Mouse (Mus musculus) hindbrain, postnatal 0 days (tissue): Measurements from ENCODE around the gene Kat7. TPM values are rescaled to one million over a fixed set of nuclear protein-coding genes. Genes with fewer than 3 reads are reported as not detected.

Experiments used
- ATAC-seq: fragments of 200-750 bp; cut with Nextera tagmentation; 2 replicates; pipeline ENCODE4 v1.8.0; 2017; ENCODE audit warnings: mild to moderate bottlenecking, moderate TSS enrichment, moderate library complexity
- DNase-seq: peaks from one replicate; pipeline ENCODE4 v3.0.0-alpha.2; 2015; ENCODE audit warnings: low spot score
- H3K27ac ChIP-seq: fragments of 300-500 bp; sonication (generic); 2 replicates; pipeline ENCODE4 v1.5.1; 2014; ENCODE audit warnings: mild to moderate bottlenecking
- H3K27me3 ChIP-seq: fragments of 300-500 bp; sonication (generic); 2 replicates; pipeline ENCODE4 v1.6.1; 2014; ENCODE audit warnings: low read length, mixed read lengths; ENCODE audit not compliant: insufficient read depth
- H3K36me3 ChIP-seq: fragments of 300-500 bp; sonication (generic); 2 replicates; pipeline ENCODE4 v1.6.1; 2014; ENCODE audit warnings: low read length, mixed read lengths; ENCODE audit not compliant: insufficient read depth
- H3K4me1 ChIP-seq: fragments of 300-500 bp; sonication (generic); 2 replicates; pipeline ENCODE4 v1.6.1; 2014; ENCODE audit warnings: antibody characterized with exemption, low read length, mixed read lengths; ENCODE audit not compliant: insufficient read depth
- H3K4me2 ChIP-seq: fragments of 300-500 bp; sonication (generic); 2 replicates; pipeline ENCODE4 v1.6.1; 2014; ENCODE audit warnings: low read depth, mild to moderate bottlenecking, low read length, moderate library complexity, mixed read lengths
- H3K4me3 ChIP-seq: fragments of 300-500 bp; sonication (generic); 2 replicates; pipeline ENCODE4 v1.5.1; 2014; ENCODE audit warnings: low read length
- H3K9ac ChIP-seq: fragments of 300-500 bp; sonication (generic); replicated peaks from 2 replicates; pipeline ENCODE4 v1.6.1; 2014; ENCODE audit warnings: mild to moderate bottlenecking, low read length, moderate library complexity, mixed read lengths
- H3K9me3 ChIP-seq: fragments of 300-500 bp; sonication (generic); 2 replicates; pipeline ENCODE4 v1.6.1; 2016; ENCODE audit warnings: low read length, mixed read lengths
- CTCF ChIP-seq: IDR thresholded peaks from 2 replicates; pipeline ENCODE4 v1.5.1; 2016; ENCODE audit warnings: antibody characterized with exemption, control low read depth, low read depth
- WGBS: fragments of 180-500 bp; shearing (Covaris S2); extraction: QIAGEN DNeasy Blood & Tissue Kit; methylation state at CpG from one replicate; pipeline ENCODE4 v1.1.7; 2014; 5-methylcytosine and 5-hydroxymethylcytosine counted together
- polyA plus RNA-seq: library from polyadenylated mRNA; unstranded; fragments of >200 nt; fragmentation: Nextera tagmentation; extraction: Ambion mirVana; gene quantifications from 2 replicates; pipeline ENCODE4 v1.2.1, GENCODE M21; 2015
- total RNA-seq: library from RNA; depleted of rRNA; stranded (reverse); fragments of >200 nt; gene quantifications from 2 replicates; pipeline ENCODE4 v1.2.3, GENCODE M21; 2014

Kat7 gene
- total and polyA plus RNA-seq, 2 experiments from 2014 or later = 66.6 to 69.0 TPM

DNA sequence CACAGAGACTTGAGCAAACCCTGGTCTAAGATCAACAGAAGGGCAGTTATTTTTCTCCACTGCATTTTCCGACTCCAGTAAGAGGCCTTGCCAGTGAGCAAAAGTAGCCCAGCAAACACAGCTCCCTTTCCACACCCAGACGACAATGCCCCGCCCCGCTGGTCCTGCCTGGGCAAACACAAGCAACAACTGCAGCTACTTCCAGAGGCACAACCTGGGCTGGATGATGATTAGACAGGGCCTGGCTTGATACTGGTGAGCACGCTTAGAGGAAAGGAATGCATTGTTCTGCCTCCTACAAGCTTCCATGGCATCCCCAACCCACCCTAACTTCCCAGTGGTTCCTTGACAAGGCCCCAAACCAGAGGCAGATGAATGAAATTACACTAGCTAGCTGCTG, 36.4 kb downstream of the Kat7 start:
- no peak overlapping the region for H3K4me3 ChIP-seq
- ATAC-seq (no peak), DNase-seq (no peak)
- no peaks in the 10 kb centered on the region for H3K4me1 ChIP-seq
- no peaks in the 10 kb centered on the region for H3K9me3 ChIP-seq
- H3K4me2 ChIP-seq = no peak overlapping the region
- no peak for TF ChIP-seq CTCF
- no peak overlapping the region for H3K27ac ChIP-seq
- H3K36me3 ChIP-seq = peaks cover 64% of the 10 kb centered on the region
- H3K27me3 ChIP-seq = no peaks in the 10 kb centered on the region
- H3K9ac ChIP-seq = no peak overlapping the region
- whole genome bisulfite sequencing = 86% methylated on average over 5 of the region's 5 CpGs

DNA sequence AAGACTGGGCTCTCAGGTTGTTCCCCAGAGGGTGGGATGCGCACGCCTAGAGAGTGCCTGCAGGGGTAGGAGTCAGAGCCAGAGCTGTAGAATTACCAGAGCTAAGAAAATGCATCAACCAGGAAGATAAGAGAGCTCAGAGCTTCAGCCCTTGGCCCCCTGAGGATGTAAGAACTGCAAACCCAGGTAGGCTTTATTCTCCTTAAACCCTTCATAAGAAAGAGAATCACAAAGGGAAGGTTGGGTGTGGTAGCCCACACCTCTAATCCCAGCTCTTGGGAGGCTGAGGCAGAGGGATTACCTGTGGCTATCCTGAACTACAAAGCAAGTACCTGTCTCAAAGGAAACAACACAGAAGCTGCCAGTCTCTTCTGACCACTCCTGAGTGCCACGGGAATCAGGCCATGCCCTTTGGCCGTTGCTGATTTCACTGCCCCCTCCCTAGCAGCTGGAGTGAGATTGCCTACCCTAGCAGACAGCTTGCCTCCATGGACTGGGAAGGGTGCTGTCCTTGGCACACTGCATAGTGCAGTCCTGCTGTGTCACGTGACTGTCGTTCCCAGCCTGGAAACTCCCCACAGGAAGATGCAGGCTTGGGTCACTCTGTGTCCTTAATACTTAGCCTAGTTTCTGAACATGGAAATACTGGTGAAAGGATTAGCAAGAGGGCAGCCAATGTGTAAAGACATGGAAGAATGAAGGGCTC, 43.4 kb downstream of the Kat7 start:
- H3K4me3 ChIP-seq = no peak overlapping the region
- DNase-seq (no peak), ATAC-seq (no peak)
- H3K36me3 ChIP-seq = peaks cover 8% of the 10 kb centered on the region; the same call in 1 of the 2 replicates
- H3K4me2 ChIP-seq = no peak overlapping the region
- no peak overlapping the region for H3K27ac ChIP-seq
- no peaks in the 10 kb centered on the region for H3K9me3 ChIP-seq
- 52% methylated on average over 6 of the region's 6 CpGs for WGBS
- no peaks in the 10 kb centered on the region for H3K27me3 ChIP-seq
- no peak overlapping the region for H3K9ac ChIP-seq
- no peak for TF ChIP-seq CTCF
- H3K4me1 ChIP-seq = peaks cover 9% of the 10 kb centered on the region; the same call in 1 of the 2 replicates

DNA sequence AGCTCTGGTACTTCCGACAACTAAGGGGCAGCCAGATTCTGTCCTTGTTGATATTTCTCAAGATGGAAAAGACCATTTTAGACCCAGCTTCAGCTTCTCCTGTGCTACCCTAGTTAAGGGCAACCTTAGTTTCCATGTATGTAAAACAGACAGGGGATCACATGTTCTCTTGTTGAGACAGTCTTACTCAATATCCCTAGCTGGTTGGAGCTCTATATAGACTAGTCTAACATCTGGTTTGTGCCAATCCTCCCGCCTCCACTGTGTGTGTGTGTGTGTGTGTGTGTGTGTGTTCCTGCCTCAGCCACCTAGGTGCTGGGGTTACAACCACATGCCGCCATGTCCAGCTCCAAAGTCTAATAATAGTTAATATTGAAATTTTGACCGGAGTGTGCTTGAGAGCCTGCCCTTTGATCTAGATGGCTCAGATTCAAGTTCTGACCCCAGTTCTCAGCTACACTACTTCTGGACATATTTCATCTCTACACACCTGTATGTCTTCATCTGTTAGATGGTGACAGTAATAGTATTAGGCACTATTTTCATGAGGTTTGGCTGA, 45.5 kb downstream of the Kat7 start:
- Histone ChIP-seq H3K36me3 (no peaks in the 10 kb centered on the region), H3K27ac (no peak overlapping the region), H3K4me2 (no peak overlapping the region), H3K9me3 (no peaks in the 10 kb centered on the region), H3K4me3 (no peak overlapping the region), H3K9ac (no peak overlapping the region), H3K27me3 (no peaks in the 10 kb centered on the region), H3K4me1 (peaks cover 9% of the 10 kb centered on the region; the same call in 1 of the 2 replicates)
- no peak for TF ChIP-seq CTCF
- no peak for ATAC-seq
- WGBS = 72% methylated on average over 4 of the region's 4 CpGs
- DNase-seq = no peak

DNA sequence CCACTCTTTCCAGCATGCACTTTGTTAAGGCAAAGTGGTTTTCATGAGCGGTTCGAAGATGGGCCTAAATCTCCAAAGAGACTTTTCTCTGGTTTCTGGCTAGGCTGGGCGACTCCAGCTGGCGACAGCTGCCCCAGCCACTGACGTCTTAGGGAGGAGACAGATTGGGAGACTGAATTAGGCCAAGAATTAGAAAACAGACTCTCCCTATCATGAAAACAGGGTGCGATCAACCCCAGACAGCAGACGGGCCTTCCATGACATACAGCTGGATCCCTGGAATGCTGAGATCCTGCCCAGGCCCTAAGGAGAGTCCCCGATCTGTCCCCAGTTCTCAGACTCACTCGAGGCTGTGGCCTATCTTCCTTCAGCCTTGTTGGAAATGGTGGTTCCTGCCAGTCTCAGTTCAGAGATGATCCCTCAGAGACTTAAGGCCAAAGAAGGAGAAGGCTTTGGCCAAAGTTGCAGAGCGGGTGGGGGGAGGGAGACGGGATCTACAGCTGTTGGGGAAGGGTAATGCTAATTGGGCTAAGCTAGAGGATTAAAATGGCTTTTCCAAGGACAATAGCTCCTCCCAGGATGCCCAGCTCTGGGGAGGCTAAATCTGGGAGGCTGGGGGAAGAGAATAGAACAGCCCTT, 46.1 kb downstream of the Kat7 start:
- Histone ChIP-seq H3K36me3 (no peaks in the 10 kb centered on the region), H3K27me3 (no peaks in the 10 kb centered on the region)
- DNase-seq = no peak

DNA sequence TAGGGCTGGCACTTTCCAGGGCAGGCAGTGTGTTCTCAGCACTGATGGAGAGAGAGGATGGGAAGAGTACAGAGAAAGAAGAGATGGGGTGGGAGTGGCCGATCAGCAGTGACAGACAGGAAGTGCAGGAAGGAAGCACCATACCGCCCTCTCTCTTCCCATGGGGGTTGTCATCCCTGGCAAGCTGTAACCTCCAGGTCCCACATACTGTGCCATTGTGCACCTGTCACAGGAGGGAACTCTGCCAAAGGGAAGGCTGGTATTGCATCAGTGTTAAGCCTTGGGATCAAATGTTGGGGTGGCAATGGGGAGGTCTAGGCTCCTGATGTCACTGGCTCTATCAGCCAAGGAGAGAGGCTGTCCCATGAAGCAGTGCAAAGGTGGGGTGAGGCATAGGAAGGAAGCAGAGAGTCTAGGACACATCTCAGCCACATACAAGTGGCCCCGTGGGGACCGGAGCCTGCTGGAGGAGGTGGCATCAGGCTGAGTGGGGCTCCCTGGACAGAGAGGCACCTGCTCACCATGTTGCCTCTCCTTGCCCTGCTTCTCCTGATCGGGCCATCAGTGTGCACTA, 48.8 kb downstream of the Kat7 start, which contains the start of gene Tac4:
Tac4 (plus strand) TSS at position 352 of the 574 bp plus-strand sequence.
- no peak for ATAC-seq
- no peak for TF ChIP-seq CTCF
- no peak within 1 kb of the TSS for H3K4me2 ChIP-seq
- DNase-seq = no peak
- H3K9ac ChIP-seq = no peak within 1 kb of the TSS
- no peak within 1 kb of the TSS for H3K4me3 ChIP-seq
- no peaks in the 10 kb centered on the region for H3K9me3 ChIP-seq
- no peaks in the 10 kb centered on the region for H3K4me1 ChIP-seq
- no peaks in the 10 kb centered on the region for H3K36me3 ChIP-seq
- WGBS = 64% methylated on average over 5 of the region's 5 CpGs
- H3K27me3 ChIP-seq = no peaks in the 10 kb centered on the region
- no peak within 1 kb of the TSS for H3K27ac ChIP-seq

More for the DNA sequence above, 46.1 kb downstream of the Kat7 start:
- no peak for TF ChIP-seq CTCF
- H3K4me1 ChIP-seq = peaks cover 9% of the 10 kb centered on the region; the same call in 1 of the 2 replicates
- no peak overlapping the region for H3K9ac ChIP-seq
- no peak for ATAC-seq
- no peak overlapping the region for H3K27ac ChIP-seq
- no peaks in the 10 kb centered on the region for H3K9me3 ChIP-seq
- WGBS = 28% methylated on average over 11 of the region's 11 CpGs
- no peak overlapping the region for H3K4me3 ChIP-seq
- H3K4me2 ChIP-seq = no peak overlapping the region

DNA sequence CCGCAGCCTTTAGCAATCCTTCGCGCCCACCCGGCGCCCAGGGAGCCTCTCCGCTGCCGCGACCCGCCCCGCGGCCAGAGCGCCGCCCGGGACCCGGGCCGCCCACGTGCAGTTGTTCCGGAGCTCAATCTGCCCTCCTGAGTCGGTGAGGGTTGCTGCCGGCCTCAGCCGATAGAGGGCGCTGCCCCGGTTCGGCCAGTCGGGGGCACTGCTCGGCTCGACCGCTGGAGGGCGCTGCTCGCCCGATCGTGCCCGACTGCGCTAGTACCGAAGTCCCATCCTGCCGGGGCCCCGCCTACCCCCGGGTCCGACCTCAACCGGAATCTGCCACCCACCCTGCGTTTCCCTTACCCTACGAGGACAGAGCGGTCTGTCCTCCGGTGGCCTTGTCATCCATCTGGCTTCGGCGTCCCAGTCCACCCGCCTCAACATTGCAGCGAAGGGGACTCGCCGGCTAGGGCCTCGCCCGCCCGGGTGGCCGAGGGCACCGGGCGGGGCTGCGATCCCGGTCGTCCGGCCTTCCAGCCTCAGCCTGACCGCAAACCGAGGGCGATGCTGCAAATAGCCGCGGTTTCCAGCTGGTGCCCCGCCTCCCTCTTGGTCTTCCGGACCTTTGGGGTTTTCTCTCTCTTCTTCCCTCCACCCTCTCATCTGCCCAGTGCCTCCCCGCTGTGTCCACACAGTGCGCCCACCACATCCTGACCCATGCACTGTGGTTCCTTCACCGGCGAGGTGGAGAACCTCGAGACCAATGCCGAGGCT, 50.8 kb downstream of the Kat7 start:
- H3K4me2 ChIP-seq = peak overlapping the region; percentile 86
- H3K4me3 ChIP-seq = peak overlapping the region; percentile 58
- H3K27ac ChIP-seq = peak overlapping the region; percentile 70
- TF ChIP-seq CTCF = peak; percentile 92
- H3K9ac ChIP-seq = peak overlapping the region; percentile 63
- H3K27me3 ChIP-seq = no peaks in the 10 kb centered on the region
- H3K9me3 ChIP-seq = no peaks in the 10 kb centered on the region
- DNase-seq (peak; percentile 86), ATAC-seq (peak; percentile 82)
- H3K4me1 ChIP-seq = no peaks in the 10 kb centered on the region
- WGBS = 2% methylated on average over 72 of the region's 73 CpGs
- H3K36me3 ChIP-seq = no peaks in the 10 kb centered on the region
